Mouse (Mus musculus): ENCODE measurements around the gene Acot2.

- TF ChIP-seq POLR2A (IDR thresholded peaks at IDR 0.05; ENCODE audit: low read depth, low read length) (no peak), CTCF (IDR thresholded peaks at IDR 0.05; ENCODE audit: borderline replicate concordance, insufficient read depth, low read length) (no peak)
These were observed 25.5 kb downstream of the Acot2 start for GRCm38 (mm10) chr12:84013130-84013529.
